Mouse (Mus musculus) ES-E14 (cell line): Measurements from ENCODE around the gene Elavl2.
A peak's percentile ranks its signal among the peaks of the same experiment; 100 is the strongest.

Experiments
- CHD2 ChIP-seq: IDR thresholded peaks from 2 replicates; pipeline ENCODE4 v1.6.1; 2014; ENCODE audit warnings: mild to moderate bottlenecking, low read depth, low read length, inconsistent platforms
- HCFC1 ChIP-seq: IDR thresholded peaks from 2 replicates; pipeline ENCODE4 v1.6.1; 2012; ENCODE audit warnings: low read length, inconsistent platforms, borderline replicate concordance; ENCODE audit not compliant: insufficient read depth
- MAFK ChIP-seq: IDR thresholded peaks from 2 replicates; pipeline ENCODE4 v1.6.1; 2014; ENCODE audit warnings: mild to moderate bottlenecking, low read depth, low read length, inconsistent platforms; ENCODE audit not compliant: insufficient read depth
- ZC3H11A ChIP-seq: IDR thresholded peaks from 2 replicates; pipeline ENCODE4 v1.6.1; 2012; ENCODE audit warnings: low read depth, mild to moderate bottlenecking, inconsistent platforms, low read length, borderline replicate concordance
- ZNF384 ChIP-seq: IDR thresholded peaks from 2 replicates; pipeline ENCODE4 v1.6.1; 2012; ENCODE audit warnings: low read depth, low read length, inconsistent platforms

DNA sequence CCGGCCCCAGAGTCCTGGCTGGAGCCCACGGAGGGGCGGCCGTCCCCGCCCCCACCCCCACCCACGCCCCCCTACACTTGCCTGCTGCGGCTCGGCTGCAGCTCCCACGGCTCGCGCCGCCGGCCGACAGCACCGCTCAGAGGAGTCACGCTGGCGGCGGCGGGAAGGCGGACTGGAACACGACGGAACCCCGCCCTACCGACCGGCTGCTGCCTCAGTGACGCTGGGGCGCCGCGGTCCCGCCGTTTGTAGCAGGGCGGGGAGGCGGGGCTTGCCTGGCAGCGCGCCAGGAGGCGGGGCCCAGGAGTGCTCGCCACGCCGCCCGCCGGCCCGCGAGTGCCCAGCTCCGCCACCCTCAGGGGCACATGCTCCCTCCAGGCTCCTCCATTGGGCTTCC is 28.8 kb downstream of the Elavl2 start:
- TF ChIP-seq ZC3H11A: no peak
- TF ChIP-seq CHD2: no peak
- TF ChIP-seq MAFK: no peak
- no peak for TF ChIP-seq ZNF384
- peak; percentile 24; the same call in 1 of the 2 replicates for TF ChIP-seq HCFC1
